Mouse (Mus musculus) testis, adult 2 months (tissue): ENCODE measurements at regions not wholly inside any gene's neighbourhood (a gene's known extent, or its start where the extent isn't known, plus 50 kb on each side); places are given as distances from the start of the nearest gene placed in this dataset.

Source experiments
- CTCF ChIP-seq: fragments of 200-500 bp; IDR thresholded peaks from 2 replicates; pipeline ENCODE4 v1.5.1; 2012; ENCODE audit warnings: low read depth, mild to moderate bottlenecking, inconsistent platforms, low read length, moderate library complexity; ENCODE audit not compliant: control insufficient read depth, insufficient read depth, insufficient replicate concordance
- POLR2A ChIP-seq: fragments of 200-500 bp; IDR thresholded peaks from 2 replicates; pipeline ENCODE4 v1.6.1; 2012; ENCODE audit warnings: low read depth, mild to moderate bottlenecking, inconsistent platforms, low read length, moderate library complexity; ENCODE audit not compliant: control insufficient read depth

GRCm38 (mm10) chr1:35855650-35856049 lies 212.6 kb upstream of the Hs6st1 start:
- TF ChIP-seq POLR2A, result no peak
- no peak for TF ChIP-seq CTCF
